Mouse (Mus musculus) liver, embryonic 14.5 days (tissue): ENCODE measurements at regions not wholly inside any gene's neighbourhood (a gene's known extent, or its start where the extent isn't known, plus 50 kb on each side); places are given as distances from the start of the nearest gene placed in this dataset.

ENCODE experiments used
- CTCF ChIP-seq: IDR thresholded peaks from 2 replicates; pipeline ENCODE4 v1.5.1; 2016; ENCODE audit warnings: antibody characterized with exemption, low read depth, control low read depth
- EP300 ChIP-seq: IDR thresholded peaks from 2 replicates; pipeline ENCODE4 v1.6.1; 2016; ENCODE audit warnings: antibody characterized with exemption, low read depth

DNA sequence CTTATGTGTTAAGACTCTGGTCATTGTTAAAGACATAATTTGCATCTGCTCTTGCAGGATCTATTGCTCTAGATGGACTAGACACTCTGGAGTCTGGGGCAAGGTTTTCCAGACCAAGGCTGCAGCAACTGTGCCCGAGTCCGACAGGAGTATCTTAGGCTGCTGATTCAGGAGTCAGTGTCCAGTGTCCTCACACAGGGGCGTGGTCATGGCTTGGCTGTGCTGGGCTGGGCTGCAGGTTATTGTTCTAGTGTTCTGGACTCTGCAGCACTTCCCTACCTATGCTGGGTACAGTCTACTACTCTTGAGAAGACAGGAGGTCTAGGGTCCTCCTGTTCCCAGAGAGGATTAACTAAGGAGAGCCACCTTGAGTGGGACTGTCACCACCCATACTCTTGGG is 161.5 kb upstream of the Prox1 start:
- no peak for TF ChIP-seq CTCF
- no peak for TF ChIP-seq EP300
